Mouse (Mus musculus) neural tube, embryonic 14.5 days (tissue): ENCODE measurements around the gene Alpk3. TPM values are rescaled to one million over a fixed set of nuclear protein-coding genes. Genes with fewer than 3 reads are reported as not detected.

Experiments
- ATAC-seq: fragments of 200-750 bp; cut with Nextera tagmentation; 2 replicates; pipeline ENCODE4 v1.8.0; 2017; ENCODE audit warnings: low read depth, mild to moderate bottlenecking, moderate TSS enrichment, moderate library complexity
- H3K27ac ChIP-seq: fragments of 300-500 bp; sonication (generic); 2 replicates; pipeline ENCODE4 v1.5.1; 2014; ENCODE audit warnings: low read depth, mild to moderate bottlenecking, control low read depth, low read length, moderate library complexity, mixed read lengths
- H3K27me3 ChIP-seq: fragments of 300-500 bp; sonication (generic); 2 replicates; pipeline ENCODE4 v1.6.1; 2014; ENCODE audit warnings: low read length; ENCODE audit not compliant: control insufficient read depth, insufficient read depth
- H3K36me3 ChIP-seq: fragments of 300-500 bp; sonication (generic); 2 replicates; pipeline ENCODE4 v1.6.1; 2014; ENCODE audit warnings: low read length, mixed read lengths; ENCODE audit not compliant: control insufficient read depth, insufficient read depth
- H3K4me1 ChIP-seq: fragments of 300-500 bp; sonication (generic); 2 replicates; pipeline ENCODE4 v1.6.1; 2014; ENCODE audit warnings: low read length; ENCODE audit not compliant: control insufficient read depth, insufficient read depth
- H3K4me2 ChIP-seq: fragments of 300-500 bp; sonication (generic); 2 replicates; pipeline ENCODE4 v1.6.1; 2014; ENCODE audit warnings: mild to moderate bottlenecking, low read depth, low read length, control low read depth
- H3K4me3 ChIP-seq: fragments of 300-500 bp; sonication (generic); 2 replicates; pipeline ENCODE4 v1.5.1; 2014; ENCODE audit warnings: low read depth, low read length, control low read depth, mixed read lengths
- H3K9ac ChIP-seq: fragments of 300-500 bp; sonication (generic); replicated peaks from 2 replicates; pipeline ENCODE4 v1.6.1; 2014; ENCODE audit warnings: low read depth, mild to moderate bottlenecking, control low read depth, low read length, mixed read lengths
- H3K9me3 ChIP-seq: fragments of 300-500 bp; sonication (generic); 2 replicates; pipeline ENCODE4 v1.6.1; 2016; ENCODE audit warnings: low read length; ENCODE audit not compliant: control insufficient read depth
- WGBS: fragments of 180-500 bp; shearing (Covaris S2); extraction: QIAGEN DNeasy Blood & Tissue Kit; methylation state at CpG from one replicate; pipeline ENCODE4 v1.1.7; 2014; 5-methylcytosine and 5-hydroxymethylcytosine counted together
- polyA plus RNA-seq: library from polyadenylated mRNA; unstranded; fragments of >200 nt; fragmentation: Nextera tagmentation; extraction: Ambion mirVana; gene quantifications from 2 replicates; pipeline ENCODE4 v1.2.1, GENCODE M21; 2014

Alpk3 gene
- polyA plus RNA-seq, 1 experiment from 2014 or later = 0.17 TPM

DNA sequence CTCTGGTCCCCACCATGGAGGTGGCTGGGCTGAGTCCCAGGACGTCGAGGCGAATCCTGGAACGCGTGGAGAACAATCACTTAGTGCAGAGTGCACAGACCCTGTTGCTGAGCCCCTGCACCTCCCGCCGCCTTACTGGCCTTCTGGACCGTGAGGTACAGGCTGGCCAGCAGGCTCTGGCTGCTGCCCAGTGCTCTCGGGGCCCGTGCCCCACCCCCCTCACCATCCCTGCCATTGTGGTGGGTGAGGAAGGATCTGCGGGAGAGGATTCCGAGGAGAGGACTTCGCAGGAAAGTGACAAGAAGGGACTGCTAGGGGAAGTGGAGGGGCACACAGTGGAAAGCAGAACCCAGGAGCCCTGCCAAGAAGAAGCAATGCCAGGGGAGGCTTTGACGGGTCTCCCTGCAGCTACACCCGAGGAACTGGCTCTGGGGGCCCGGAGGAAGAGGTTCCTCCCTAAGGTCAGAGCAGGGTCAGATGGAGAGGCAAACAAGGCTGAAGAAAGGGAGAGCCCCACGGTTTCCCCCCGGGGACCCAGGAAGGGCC lies 36.1 kb downstream of the Alpk3 start:
- ATAC-seq = no peak
- Histone ChIP-seq H3K4me1 (no peaks in the 10 kb centered on the region), H3K4me3 (no peak overlapping the region), H3K9me3 (no peaks in the 10 kb centered on the region), H3K4me2 (no peak overlapping the region), H3K27me3 (no peaks in the 10 kb centered on the region), H3K9ac (no peak overlapping the region), H3K27ac (no peak overlapping the region), H3K36me3 (no peaks in the 10 kb centered on the region)
- 55% methylated on average over 18 of the region's 18 CpGs for WGBS

DNA sequence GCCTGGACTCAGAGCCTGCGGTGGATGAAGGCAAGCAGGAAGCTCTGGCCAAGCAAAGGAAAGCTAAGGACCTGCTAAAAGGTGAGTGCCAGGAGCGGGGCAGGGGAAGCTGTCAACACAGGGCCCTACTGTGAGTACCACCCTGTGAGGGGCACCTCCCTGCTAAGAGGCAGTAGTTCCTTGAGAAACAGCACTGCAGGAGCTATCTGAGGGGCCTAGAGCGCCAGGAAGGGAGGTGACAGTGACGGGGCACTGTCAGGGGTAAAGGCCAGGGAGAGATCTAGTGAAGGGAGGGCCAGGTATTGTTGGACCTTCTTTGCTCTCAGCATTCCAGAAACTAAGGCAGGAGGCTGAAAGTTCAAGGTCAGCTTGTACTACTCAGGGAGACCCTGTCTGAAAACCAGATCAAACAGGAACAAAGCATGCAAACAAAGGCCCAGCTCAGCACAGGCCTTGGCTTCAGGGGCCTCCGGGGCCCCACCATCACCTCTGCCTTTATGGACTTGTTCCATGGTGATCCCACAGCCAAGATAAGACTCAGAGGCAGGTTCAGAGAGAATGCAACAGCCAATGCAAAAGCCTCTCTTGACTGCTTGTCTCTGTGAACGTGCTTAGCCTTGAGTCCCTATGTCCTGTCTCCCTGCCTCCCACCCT lies 36.8 kb downstream of the Alpk3 start:
- WGBS = 75% methylated on average over 6 of the region's 6 CpGs
- Histone ChIP-seq H3K27ac (no peak overlapping the region), H3K36me3 (no peaks in the 10 kb centered on the region), H3K4me3 (no peak overlapping the region), H3K9me3 (no peaks in the 10 kb centered on the region), H3K9ac (no peak overlapping the region), H3K27me3 (no peaks in the 10 kb centered on the region), H3K4me1 (no peaks in the 10 kb centered on the region), H3K4me2 (no peak overlapping the region)
- no peak for ATAC-seq

DNA sequence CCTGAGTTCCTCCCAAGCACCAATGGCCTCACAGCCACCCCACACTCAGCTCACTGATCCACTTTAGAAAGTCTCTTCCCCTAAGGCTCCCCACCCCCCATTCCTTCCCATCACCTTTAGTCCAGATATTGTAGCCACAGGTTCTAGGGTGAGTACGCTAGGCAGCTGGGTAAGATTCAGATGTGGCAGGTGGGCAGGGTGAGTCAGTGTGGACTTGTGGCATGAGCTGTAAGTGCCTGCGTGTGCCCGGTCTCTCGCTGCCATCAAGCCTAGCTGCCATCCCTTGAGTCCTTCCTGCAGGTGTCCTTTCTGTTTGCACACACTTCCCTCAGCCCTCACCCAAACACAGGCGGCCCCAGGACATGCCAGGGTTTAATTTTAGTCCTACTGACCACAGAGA lies 42.9 kb downstream of the Alpk3 start:
- Histone ChIP-seq H3K36me3 (no peaks in the 10 kb centered on the region), H3K9me3 (no peaks in the 10 kb centered on the region), H3K9ac (no peak overlapping the region), H3K4me2 (no peak overlapping the region), H3K4me1 (no peaks in the 10 kb centered on the region), H3K27ac (no peak overlapping the region), H3K27me3 (no peaks in the 10 kb centered on the region), H3K4me3 (no peak overlapping the region)
- 84% methylated on average over 5 of the region's 5 CpGs for WGBS
- ATAC-seq = no peak

DNA sequence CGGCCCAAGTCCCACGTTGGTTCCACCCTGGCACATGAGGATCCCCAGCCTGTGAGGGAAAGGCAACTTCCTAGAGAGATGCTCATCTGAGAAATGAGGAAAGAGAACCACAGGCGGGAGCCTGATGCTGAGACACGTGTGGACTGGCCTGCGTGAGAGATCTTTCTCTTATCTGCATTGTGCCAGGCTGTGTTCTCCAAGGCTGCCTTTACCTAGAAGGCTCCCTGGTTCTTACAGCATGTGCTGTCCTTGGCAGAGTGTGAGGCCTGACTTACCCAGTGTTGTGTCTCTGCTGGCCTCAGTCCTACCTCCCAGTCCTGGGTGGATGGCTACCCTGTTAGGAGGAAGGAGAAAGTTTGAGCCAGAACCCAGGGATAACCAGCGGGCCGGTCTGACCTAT lies 45.5 kb downstream of the Alpk3 start:
- Histone ChIP-seq H3K9me3 (no peaks in the 10 kb centered on the region), H3K4me3 (no peak overlapping the region), H3K4me2 (no peak overlapping the region), H3K9ac (no peak overlapping the region), H3K36me3 (no peaks in the 10 kb centered on the region), H3K4me1 (no peaks in the 10 kb centered on the region), H3K27ac (no peak overlapping the region), H3K27me3 (no peaks in the 10 kb centered on the region)
- WGBS = 89% methylated on average over 7 of the region's 7 CpGs
- ATAC-seq = no peak

DNA sequence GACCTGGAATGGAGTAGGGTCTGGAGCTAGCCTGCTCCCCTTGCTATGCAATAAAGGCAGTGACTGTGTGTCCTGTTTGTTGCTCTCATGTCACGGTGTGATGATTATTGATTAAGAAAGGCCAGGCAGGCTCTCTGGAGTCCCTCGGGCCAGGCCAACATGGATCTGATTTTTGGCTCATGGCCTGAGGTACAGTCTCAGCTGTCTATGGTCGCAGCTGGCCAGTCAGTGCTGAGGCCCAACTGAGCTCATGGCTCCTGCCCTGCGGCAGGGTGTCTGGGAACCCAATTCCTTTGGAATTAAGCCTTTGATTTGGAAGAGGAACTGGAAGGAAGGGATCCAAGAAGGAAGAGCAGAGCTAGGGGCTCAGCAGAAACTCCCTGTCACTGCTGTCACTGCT lies 48.1 kb downstream of the Alpk3 start:
- WGBS = 55% methylated on average over 4 of the region's 4 CpGs
- Histone ChIP-seq H3K9ac (no peak overlapping the region), H3K4me1 (no peaks in the 10 kb centered on the region), H3K27ac (no peak overlapping the region), H3K9me3 (no peaks in the 10 kb centered on the region), H3K4me3 (no peak overlapping the region), H3K27me3 (no peaks in the 10 kb centered on the region), H3K36me3 (no peaks in the 10 kb centered on the region), H3K4me2 (no peak overlapping the region)
- ATAC-seq = no peak

DNA sequence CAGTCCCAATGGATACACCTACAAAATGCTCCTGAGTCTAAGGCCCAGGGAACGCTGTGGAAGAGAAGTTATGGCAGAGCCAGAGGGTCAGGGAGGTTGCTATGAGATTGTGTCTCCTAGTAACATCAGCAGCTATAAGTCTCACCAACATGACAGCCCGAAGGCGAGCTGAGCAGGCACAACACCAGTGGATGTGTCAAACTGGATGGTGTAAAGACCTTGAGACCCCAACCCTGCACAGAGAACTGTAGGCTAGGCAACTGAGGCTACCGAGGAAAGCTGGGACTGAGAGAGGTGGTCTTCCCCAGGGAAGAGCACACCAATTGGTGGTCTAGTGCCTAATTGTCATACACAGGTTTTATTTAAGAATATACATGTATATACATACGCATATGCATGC lies 50.8 kb downstream of the Alpk3 start:
- Histone ChIP-seq H3K27ac (no peak overlapping the region), H3K9ac (no peak overlapping the region), H3K4me3 (no peak overlapping the region), H3K9me3 (no peaks in the 10 kb centered on the region), H3K4me2 (no peak overlapping the region), H3K36me3 (no peaks in the 10 kb centered on the region), H3K27me3 (no peaks in the 10 kb centered on the region), H3K4me1 (no peaks in the 10 kb centered on the region)
- no peak for ATAC-seq
- WGBS = 89% methylated on average over 5 of the region's 5 CpGs

DNA sequence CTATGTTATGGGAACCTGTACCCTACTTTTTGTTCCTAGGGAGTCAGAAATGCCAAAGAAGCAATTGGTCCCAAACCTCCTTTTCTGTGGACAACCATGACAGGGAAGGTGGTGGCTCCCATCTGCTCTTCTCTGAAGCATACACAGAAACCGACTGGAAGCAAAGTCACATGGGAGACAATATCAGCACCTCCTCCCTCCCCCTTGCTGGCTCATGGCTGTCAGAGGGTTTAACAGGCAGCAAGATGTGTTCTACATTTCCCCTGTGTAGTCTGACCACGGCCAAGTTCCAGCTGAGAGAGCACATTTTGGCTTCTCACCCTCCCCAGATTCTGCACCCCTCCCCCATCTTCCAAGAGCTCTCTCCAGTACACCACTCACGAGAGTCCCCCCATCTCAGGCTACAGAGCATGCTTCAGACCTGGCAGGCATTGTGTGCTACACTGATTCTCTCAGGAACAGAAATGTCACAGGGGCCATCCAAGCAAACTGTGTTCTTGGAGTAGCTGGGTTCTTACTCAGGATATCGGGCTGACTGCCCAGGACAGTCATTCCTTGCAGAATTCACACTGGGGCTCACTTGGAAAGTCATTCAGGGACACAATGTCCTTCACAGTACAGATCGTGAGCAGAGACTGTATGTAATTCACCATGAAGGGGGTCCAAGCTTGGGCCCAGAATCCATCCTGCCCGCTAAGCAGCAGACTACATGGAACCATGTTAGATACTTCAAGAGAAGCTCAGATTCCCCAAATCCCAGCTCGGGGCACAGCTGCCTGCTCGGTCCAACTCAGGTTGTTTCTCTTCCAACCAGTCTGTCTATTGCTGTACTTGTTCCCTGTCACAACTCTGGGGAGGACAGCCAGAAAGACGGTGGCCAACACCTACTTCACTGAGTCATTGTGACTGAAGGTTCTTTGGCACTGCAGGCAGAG lies 52.6 kb downstream of the Alpk3 start:
- ATAC-seq = no peak
- no peak overlapping the region for H3K27ac ChIP-seq
- no peak overlapping the region for H3K9ac ChIP-seq
- no peaks in the 10 kb centered on the region for H3K36me3 ChIP-seq
- H3K4me3 ChIP-seq = no peak overlapping the region
- no peaks in the 10 kb centered on the region for H3K9me3 ChIP-seq
- no peak overlapping the region for H3K4me2 ChIP-seq
- H3K27me3 ChIP-seq = no peaks in the 10 kb centered on the region
- H3K4me1 ChIP-seq = no peaks in the 10 kb centered on the region
- 70% methylated on average over 9 of the region's 9 CpGs for WGBS

DNA sequence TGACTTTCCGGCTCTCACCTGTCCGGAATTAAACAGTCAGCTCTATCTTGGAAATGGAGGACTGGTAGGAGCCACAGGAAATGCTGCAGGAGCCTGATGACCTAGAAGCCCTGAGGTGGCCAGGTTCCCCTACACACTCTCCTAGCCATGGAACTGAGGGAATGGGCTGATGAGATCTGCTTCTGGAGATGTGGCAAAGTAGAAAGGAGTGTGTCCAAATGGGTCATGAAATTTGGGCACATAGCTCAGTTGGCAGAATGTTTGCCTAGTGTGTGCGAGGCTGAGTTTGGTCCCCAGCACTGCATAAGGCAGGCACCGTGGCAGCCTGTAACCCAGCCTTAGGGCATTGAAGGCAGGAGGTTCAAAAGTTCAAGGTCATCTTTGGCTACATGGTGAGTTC lies 53.4 kb downstream of the Alpk3 start:
- no peaks in the 10 kb centered on the region for H3K4me1 ChIP-seq
- H3K9me3 ChIP-seq = no peaks in the 10 kb centered on the region
- H3K36me3 ChIP-seq = no peaks in the 10 kb centered on the region
- no peaks in the 10 kb centered on the region for H3K27me3 ChIP-seq
- no peak overlapping the region for H3K4me2 ChIP-seq
- no peak overlapping the region for H3K27ac ChIP-seq
- H3K9ac ChIP-seq = no peak overlapping the region
- no peak for ATAC-seq
- WGBS = 94% methylated on average over 4 of the region's 4 CpGs
- no peak overlapping the region for H3K4me3 ChIP-seq

DNA sequence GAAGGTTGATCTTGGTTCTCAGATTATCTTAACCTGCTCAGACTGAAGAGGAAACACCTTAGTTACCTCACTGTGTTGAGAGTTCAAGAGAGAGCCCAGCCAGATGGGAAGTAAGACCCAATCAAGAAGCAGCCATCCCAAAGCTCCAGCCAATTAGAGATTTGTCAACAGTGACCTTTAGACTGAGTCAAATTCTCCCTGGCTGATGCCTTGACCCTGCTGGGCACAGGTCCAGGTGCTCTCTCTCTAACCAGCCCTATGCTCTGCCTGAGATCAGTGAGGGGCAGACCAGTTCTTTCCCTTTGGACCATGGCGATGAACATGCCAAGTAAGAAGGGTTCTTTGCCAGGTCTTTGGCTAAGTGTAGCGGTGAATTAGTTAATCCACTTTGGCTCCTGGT lies 54.3 kb downstream of the Alpk3 start:
- Histone ChIP-seq H3K9ac (no peak overlapping the region), H3K27ac (no peak overlapping the region), H3K9me3 (no peaks in the 10 kb centered on the region), H3K4me3 (no peak overlapping the region), H3K36me3 (no peaks in the 10 kb centered on the region), H3K4me2 (no peak overlapping the region), H3K27me3 (no peaks in the 10 kb centered on the region), H3K4me1 (no peaks in the 10 kb centered on the region)
- WGBS = 95% methylated on average over 2 of the region's 2 CpGs
- ATAC-seq = no peak
